Mouse (Mus musculus) limb, embryonic 14.5 days (tissue): ENCODE measurements around the gene Cryba2. TPM values are rescaled to one million over a fixed set of nuclear protein-coding genes. Genes with fewer than 3 reads are reported as not detected.

Experiments used
- ATAC-seq: fragments of 200-750 bp; cut with Nextera tagmentation; 2 replicates; pipeline ENCODE4 v1.8.0; 2017; ENCODE audit warnings: low read depth, moderate number of reproducible peaks, moderate TSS enrichment; ENCODE audit not compliant: low FRiP score
- DNase-seq: peaks from one replicate; pipeline ENCODE4 v3.0.0-alpha.2; 2015; ENCODE audit warnings: low spot score
- H3K27ac ChIP-seq: fragments of 300-500 bp; sonication (generic); replicated peaks from 2 replicates; pipeline ENCODE4 v1.5.1; 2014; ENCODE audit warnings: low read depth, mild to moderate bottlenecking, low read length, moderate library complexity, mixed read lengths
- H3K27me3 ChIP-seq: fragments of 300-500 bp; sonication (generic); 2 replicates; pipeline ENCODE4 v1.6.1; 2014; ENCODE audit warnings: low read length, mixed read lengths; ENCODE audit not compliant: control insufficient read depth, insufficient read depth
- H3K36me3 ChIP-seq: fragments of 300-500 bp; sonication (generic); 2 replicates; pipeline ENCODE4 v1.6.1; 2014; ENCODE audit warnings: mild to moderate bottlenecking, low read length, moderate library complexity, mixed read lengths; ENCODE audit not compliant: control insufficient read depth, insufficient read depth
- H3K4me1 ChIP-seq: fragments of 300-500 bp; sonication (generic); 2 replicates; pipeline ENCODE4 v1.6.1; 2014; ENCODE audit warnings: antibody characterized with exemption, low read length, mixed read lengths; ENCODE audit not compliant: control insufficient read depth, insufficient read depth
- H3K4me2 ChIP-seq: fragments of 300-500 bp; sonication (generic); replicated peaks from 2 replicates; pipeline ENCODE4 v1.6.1; 2014; ENCODE audit warnings: low read depth, mild to moderate bottlenecking, low read length, moderate library complexity; ENCODE audit not compliant: severe bottlenecking
- H3K4me3 ChIP-seq: fragments of 300-500 bp; sonication (generic); replicated peaks from 2 replicates; pipeline ENCODE4 v1.5.1; 2014; ENCODE audit warnings: low read length
- H3K9ac ChIP-seq: fragments of 300-500 bp; sonication (generic); 2 replicates; pipeline ENCODE4 v1.6.1; 2014; ENCODE audit warnings: mild to moderate bottlenecking, low read depth, low read length, moderate library complexity; ENCODE audit not compliant: severe bottlenecking
- H3K9me3 ChIP-seq: fragments of 300-500 bp; sonication (generic); 2 replicates; pipeline ENCODE4 v1.6.1; 2016; ENCODE audit warnings: low read length; ENCODE audit not compliant: control insufficient read depth
- POLR2A ChIP-seq: fragments of 200-500 bp; IDR thresholded peaks from 2 replicates; pipeline ENCODE4 v1.8.0; 2012; ENCODE audit warnings: inconsistent platforms, mild to moderate bottlenecking, moderate library complexity, borderline replicate concordance; ENCODE audit not compliant: insufficient read depth, insufficient read length; ENCODE audit errors: extremely low read depth
- WGBS: fragments of 180-500 bp; shearing (Covaris S2); extraction: QIAGEN DNeasy Blood & Tissue Kit; methylation state at CpG from one replicate; pipeline ENCODE4 v1.1.7; 2014; 5-methylcytosine and 5-hydroxymethylcytosine counted together
- polyA plus RNA-seq, 2 experiments: library from polyadenylated mRNA; depleted of rRNA in 1 of 2; stranded (reverse) in 1 of 2; unstranded in 1 of 2; fragments of >200 nt; fragmentation: Nextera tagmentation in 1 of 2; extraction: Ambion mirVana in 1 of 2; gene quantifications; 2 replicates each; pipeline versions ENCODE4 v1.2.1 to v1.2.3; 2012 to 2014

Cryba2 gene
- polyA plus RNA-seq, 2 experiments, result not detected

DNA sequence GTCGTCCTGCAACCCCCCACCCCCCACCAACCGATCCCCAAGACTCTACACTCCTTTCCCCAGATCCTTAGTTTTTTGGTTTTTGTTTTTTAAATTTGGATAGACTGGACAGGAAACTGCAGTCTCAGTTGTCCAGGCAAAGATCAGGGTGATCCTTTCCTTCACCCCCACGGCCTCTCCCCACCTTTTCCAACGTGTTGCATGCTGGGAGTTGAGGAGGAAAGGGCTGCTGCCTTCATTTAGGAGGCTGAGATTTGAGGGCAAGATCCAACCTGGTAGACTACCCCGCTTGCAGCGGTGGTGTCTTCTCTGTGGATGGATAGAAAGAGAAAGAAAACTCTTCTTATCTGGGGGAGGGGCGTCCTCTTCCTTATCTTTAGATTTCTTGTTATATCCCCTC is 36.2 kb downstream of the Cryba2 start:
- no peak overlapping the region for H3K27ac ChIP-seq
- peaks cover 15% of the 10 kb centered on the region for H3K4me1 ChIP-seq
- no peak overlapping the region; the same call in 1 of the 2 replicates for H3K4me2 ChIP-seq
- WGBS, result 2% methylated on average over 7 of the region's 7 CpGs
- ATAC-seq (no peak), DNase-seq (no peak)
- TF ChIP-seq POLR2A, result no peak
- H3K9me3 ChIP-seq, result no peaks in the 10 kb centered on the region
- H3K36me3 ChIP-seq, result no peaks in the 10 kb centered on the region
- no peak overlapping the region for H3K4me3 ChIP-seq
- H3K9ac ChIP-seq, result no peak overlapping the region
- H3K27me3 ChIP-seq, result peaks cover 70% of the 10 kb centered on the region

- H3K27me3 ChIP-seq, result peaks cover 71% of the 10 kb centered on the region
- no peak overlapping the region for H3K9ac ChIP-seq
- no peaks in the 10 kb centered on the region for H3K9me3 ChIP-seq
- H3K27ac ChIP-seq, result no peak overlapping the region
- no peak for ATAC-seq
- under 1% methylated on average over 10 of the region's 11 CpGs for WGBS
- H3K4me1 ChIP-seq, result peaks cover 15% of the 10 kb centered on the region
- H3K4me3 ChIP-seq, result peak overlapping the region; percentile 59
- H3K36me3 ChIP-seq, result no peaks in the 10 kb centered on the region
- no peak for DNase-seq
- 0 out of 2 replicates have a peak overlapping the region, but pooled peaks have one; percentile 98 for H3K4me2 ChIP-seq
- TF ChIP-seq POLR2A, result no peak
Observed at GRCm38 (mm10) chr1:74856439-74856720, 36.6 kb downstream of the Cryba2 start.

DNA sequence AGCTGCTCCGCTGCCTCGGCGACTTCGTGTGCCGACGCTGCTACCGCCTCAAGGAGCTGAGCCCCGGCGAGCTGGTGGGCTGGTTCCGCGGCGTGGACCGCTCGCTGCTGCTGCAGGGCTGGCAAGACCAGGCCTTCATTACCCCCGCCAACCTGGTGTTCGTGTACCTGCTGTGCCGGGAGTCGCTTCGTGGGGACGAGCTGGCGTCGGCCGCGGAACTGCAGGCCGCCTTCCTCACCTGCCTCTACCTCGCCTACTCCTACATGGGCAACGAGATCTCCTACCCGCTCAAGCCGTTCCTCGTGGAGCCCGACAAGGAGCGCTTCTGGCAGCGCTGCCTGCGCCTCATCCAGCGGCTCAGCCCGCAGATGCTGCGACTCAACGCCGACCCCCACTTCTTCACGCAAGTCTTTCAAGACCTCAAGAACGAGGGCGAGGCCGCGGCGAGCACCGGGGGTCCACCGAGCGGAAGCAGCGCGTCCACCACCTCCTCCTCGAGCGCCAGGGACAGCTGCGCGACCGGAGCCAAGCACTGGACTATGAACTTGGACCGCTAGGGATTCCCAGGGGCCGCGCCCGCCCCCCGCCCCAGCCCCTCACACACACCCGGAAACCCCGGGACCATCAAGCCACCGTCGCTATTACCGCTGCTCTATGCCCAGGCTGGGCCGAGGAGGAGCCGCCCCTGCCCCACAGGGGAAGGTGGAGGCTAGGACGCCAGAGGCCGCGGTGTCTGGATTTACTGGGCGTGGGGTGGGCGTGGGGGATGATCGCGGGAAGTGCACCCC is 37.1 kb downstream of the Cryba2 start:
- Histone ChIP-seq H3K27me3 (peaks cover 75% of the 10 kb centered on the region), H3K4me1 (peaks cover 15% of the 10 kb centered on the region), H3K4me2 (peak overlapping the region; percentile 98), H3K9me3 (no peaks in the 10 kb centered on the region), H3K36me3 (no peaks in the 10 kb centered on the region), H3K4me3 (peak overlapping the region; percentile 59), H3K27ac (no peak overlapping the region), H3K9ac (no peak overlapping the region)
- no peak for DNase-seq
- ATAC-seq, result no peak
- TF ChIP-seq POLR2A, result no peak
- WGBS, result under 1% methylated on average over 60 of the region's 74 CpGs

DNA sequence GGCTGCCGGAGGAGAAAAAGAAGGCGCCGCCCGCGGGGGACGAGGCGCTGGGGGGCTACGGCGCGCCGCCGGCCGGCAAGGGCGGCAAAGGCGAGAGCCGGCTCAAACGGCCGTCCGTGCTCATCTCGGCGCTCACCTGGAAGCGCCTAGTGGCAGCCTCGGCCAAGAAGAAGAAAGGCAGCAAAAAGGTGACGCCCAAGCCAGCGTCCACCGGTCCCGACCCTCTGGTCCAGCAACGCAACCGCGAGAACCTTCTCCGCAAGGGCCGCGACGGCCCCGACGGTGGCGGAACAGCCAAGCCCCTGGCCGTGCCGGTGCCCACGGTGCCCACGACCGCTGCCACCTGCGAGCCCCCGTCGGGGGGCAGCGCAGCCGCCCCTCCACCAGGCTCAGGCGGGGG is 37.8 kb downstream of the Cryba2 start:
- ATAC-seq (peak; percentile 5; the same call in 1 of the 2 replicates), DNase-seq (no peak)

DNA sequence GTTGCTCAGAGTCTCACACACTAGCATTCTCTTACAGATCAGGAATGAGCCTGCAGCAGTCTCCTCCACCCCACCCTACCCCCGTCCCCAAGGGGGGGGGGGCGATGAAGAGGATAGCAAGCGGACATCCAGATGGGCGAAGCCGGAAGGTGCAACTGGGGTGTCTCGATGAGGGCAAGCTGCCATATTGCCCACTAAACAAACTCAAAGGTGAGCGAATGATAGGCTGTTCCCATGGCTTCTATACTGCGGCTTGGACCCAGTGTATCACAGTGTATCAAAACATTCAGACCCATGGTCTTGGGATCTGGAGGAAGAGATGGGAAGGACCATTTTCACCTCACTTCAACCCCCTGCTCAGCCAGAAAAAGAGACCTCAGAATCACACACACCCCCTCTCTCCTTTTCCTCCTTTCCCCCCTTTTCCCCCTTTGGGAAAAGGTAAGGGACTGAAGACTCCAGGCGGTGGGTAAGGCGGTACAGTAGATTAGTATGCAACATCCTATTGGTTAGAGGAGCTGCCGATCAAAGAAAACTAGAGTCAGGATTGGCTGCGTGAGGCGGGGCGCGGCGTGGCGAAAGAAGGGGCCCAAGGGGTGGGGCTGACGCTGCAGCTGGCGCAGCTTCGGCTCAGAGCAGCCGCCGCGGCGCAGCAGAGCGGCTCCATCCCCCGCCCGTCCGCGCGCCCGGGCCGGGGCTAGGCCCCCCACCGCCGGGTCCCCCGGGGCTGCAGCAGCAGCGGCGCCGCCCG is 38.5 kb downstream of the Cryba2 start, which contains the start of gene Cdk5r2:
Cdk5r2 (plus strand) TSS at position 629 of the 751 bp plus-strand sequence.
- Histone ChIP-seq H3K9me3 (no peaks in the 10 kb centered on the region), H3K4me3 (peak within 1 kb of the TSS; percentile 59), H3K9ac (peak within 1 kb of the TSS; percentile 28; the same call in 1 of the 2 replicates), H3K4me1 (peaks cover 15% of the 10 kb centered on the region), H3K27me3 (peaks cover 77% of the 10 kb centered on the region), H3K36me3 (no peaks in the 10 kb centered on the region), H3K4me2 (peak within 1 kb of the TSS; percentile 98), H3K27ac (no peak within 1 kb of the TSS)
- WGBS, result 4% methylated on average over 35 of the region's 39 CpGs
- TF ChIP-seq POLR2A, result no peak
- DNase-seq (peak; percentile 94), ATAC-seq (peak; percentile 94)

More for the DNA sequence above, 37.8 kb downstream of the Cryba2 start:
- Histone ChIP-seq H3K36me3 (no peaks in the 10 kb centered on the region), H3K4me1 (peaks cover 15% of the 10 kb centered on the region), H3K9me3 (no peaks in the 10 kb centered on the region), H3K4me2 (peak overlapping the region; percentile 98), H3K27me3 (peaks cover 79% of the 10 kb centered on the region), H3K27ac (no peak overlapping the region), H3K4me3 (peak overlapping the region; percentile 59), H3K9ac (peak overlapping the region; percentile 28; the same call in 1 of the 2 replicates)
- WGBS, result under 1% methylated on average over 17 of the region's 48 CpGs
- TF ChIP-seq POLR2A, result no peak
